Mouse (Mus musculus): ENCODE measurements around the gene Ptprr.

DNA sequence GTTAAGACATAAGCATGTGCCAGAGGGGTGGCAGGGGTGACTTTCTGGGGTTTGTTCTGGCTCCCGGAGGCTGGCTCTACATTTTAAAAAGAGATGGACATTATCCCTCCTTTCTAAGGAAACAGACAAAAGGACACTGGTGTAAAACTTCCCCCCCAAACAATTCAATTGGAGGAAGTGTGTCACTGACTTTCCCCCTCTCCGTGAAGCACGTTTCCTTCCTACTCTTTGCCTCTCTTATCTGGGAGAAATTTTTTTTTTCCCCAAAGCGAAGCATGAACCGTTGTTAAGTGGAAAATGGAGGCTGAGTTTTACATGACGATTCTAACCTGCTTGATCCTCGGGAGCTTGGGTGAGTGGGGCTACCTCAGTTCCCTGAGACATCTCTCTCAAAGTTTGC, 257.3 kb downstream of the Ptprr start, which contains the start of gene Ptprb:
- no peak for TF ChIP-seq POLR2A (IDR thresholded peaks at IDR 0.05; ENCODE audit: borderline replicate concordance, insufficient read depth, low read length)
- TF ChIP-seq CTCF (IDR thresholded peaks at IDR 0.05; ENCODE audit: borderline replicate concordance, insufficient read depth, low read depth, low read length): no peak
